Mouse (Mus musculus) gonadal fat pad, adult 2 months (tissue): ENCODE measurements around the gene Gm49673. TPM values are rescaled to one million over a fixed set of nuclear protein-coding genes. Genes with fewer than 3 reads are reported as not detected.
A peak's percentile ranks its signal among the peaks of the same experiment; 100 is the strongest.
"Not testable (repeated sequence)": the region's sequence is repeated elsewhere in the genome, so short reads cannot be mapped to it uniquely, and the experiment has no call there.

ENCODE experiments used
- DNase-seq: peaks from one replicate; pipeline ENCODE4 v3.0.0-alpha.2; 2012; ENCODE audit warnings: low read depth
- polyA plus RNA-seq: library from polyadenylated mRNA; depleted of rRNA; stranded (reverse); fragments of >200 nt; gene quantifications from 2 replicates; pipeline ENCODE4 v1.2.3, GENCODE M21; 2012

The Gm49673 gene
- polyA plus RNA-seq, 1 experiment, result 1.2 TPM

DNA sequence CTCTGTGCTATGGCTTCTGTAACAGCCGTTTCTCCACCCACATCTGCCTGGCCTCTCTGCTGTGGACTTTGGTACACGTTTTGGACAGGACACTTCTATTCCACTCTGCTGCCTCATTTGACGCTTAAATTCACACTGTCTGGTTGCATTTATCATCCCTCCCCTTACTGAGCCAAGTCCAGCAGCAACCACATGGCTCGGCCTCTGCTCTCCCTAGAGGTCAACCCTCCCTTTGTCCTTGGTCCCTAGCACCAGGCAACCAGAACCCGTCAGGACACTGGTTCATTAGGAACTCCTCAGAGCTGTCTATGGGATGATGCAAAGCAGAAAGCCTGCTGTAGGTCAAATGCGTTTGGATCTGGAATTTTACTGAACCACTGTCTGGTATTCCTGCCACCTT is 16.7 kb downstream of the Gm49673 start:
- not testable (repeated sequence) for DNase-seq

DNA sequence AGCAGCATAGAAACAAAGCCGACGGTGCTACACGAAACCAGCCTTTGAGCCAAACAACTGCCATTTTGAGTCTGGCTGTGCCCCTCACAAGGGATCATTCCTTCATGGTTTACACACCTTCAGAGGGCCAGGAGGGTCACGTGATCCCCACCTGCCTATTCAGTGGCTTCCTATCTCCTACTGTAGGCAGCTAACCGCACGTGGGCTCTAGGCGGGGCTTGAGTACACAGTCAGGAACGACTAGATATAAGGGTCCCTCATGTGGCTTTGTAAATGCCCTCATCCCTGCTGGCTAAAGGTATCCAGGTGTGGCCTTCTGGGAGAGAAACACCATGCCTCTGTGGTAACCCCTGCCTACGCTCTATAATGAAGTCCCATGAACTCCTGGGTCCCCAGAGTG is 18.0 kb downstream of the Gm49673 start:
- DNase-seq, result not testable (repeated sequence)

- not testable (repeated sequence) for DNase-seq
Observed at GRCm38 (mm10) chr17:8128326-8128993, 19.1 kb downstream of the Gm49673 start.

DNA sequence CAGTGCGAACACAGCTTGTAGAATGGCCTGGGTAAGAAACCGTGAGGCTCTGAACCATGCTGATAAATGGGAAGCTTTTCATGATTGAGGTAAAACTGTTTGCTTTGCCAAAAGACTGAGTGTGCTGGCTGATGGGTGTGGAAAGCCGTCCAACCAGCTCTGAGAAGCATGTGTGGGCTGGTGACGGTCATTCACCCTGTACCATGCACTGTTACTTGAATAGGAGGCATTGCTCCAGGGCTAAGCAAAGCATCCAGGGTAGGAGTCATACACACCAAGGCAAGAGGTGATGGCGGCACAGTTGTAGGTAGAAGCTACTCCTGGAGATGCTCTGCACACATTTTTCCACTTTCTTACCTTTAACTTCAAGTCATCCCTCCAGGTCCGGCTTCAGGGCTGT is 23.0 kb downstream of the Gm49673 start:
- not testable (repeated sequence) for DNase-seq

DNA sequence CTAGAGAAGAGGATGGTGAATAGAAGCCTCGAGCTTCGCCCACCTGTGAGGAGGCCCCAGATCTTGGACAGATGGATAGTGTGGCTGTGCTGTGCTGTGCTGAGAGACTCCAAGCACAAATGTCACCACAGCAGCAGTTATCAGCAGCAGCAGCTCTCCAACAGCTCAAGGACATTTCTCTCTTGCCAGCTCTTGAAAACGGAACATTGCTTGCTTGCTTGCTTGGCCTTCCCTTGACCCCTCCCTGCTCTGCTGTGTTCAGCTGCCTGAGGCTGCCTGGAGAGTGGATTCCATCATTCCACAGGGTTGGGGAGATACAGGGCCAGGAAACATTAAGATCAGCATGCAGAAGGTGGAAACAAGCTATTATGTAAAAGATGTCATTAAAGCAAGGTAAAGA is 24.6 kb downstream of the Gm49673 start:
- not testable (repeated sequence) for DNase-seq

GRCm38 (mm10) chr17:8116928-8117327 is 30.7 kb downstream of the Gm49673 start:
- DNase-seq, result not testable (repeated sequence)

GRCm38 (mm10) chr17:8116378-8116777 is 31.2 kb downstream of the Gm49673 start:
- DNase-seq, result peak; percentile 5

- DNase-seq, result not testable (repeated sequence)
Observed at GRCm38 (mm10) chr17:8112199-8112598, 35.4 kb downstream of the Gm49673 start.

DNA sequence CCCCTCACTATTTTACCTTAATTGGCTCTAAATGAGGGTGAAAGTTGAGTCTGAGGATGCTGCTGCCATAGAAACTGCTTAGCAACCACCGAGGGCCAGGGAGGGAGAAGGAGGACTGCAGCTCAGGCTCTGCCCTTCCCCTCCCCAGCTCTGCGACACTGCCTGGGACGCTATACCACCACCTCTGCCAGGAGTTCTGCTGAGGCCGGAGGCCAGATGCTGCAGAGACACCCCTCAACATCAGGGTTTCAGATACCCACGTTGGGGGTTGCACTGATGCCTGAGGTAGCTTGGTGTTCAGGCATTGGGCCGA is 46.3 kb downstream of the Gm49673 start:
- not testable (repeated sequence) for DNase-seq

DNA sequence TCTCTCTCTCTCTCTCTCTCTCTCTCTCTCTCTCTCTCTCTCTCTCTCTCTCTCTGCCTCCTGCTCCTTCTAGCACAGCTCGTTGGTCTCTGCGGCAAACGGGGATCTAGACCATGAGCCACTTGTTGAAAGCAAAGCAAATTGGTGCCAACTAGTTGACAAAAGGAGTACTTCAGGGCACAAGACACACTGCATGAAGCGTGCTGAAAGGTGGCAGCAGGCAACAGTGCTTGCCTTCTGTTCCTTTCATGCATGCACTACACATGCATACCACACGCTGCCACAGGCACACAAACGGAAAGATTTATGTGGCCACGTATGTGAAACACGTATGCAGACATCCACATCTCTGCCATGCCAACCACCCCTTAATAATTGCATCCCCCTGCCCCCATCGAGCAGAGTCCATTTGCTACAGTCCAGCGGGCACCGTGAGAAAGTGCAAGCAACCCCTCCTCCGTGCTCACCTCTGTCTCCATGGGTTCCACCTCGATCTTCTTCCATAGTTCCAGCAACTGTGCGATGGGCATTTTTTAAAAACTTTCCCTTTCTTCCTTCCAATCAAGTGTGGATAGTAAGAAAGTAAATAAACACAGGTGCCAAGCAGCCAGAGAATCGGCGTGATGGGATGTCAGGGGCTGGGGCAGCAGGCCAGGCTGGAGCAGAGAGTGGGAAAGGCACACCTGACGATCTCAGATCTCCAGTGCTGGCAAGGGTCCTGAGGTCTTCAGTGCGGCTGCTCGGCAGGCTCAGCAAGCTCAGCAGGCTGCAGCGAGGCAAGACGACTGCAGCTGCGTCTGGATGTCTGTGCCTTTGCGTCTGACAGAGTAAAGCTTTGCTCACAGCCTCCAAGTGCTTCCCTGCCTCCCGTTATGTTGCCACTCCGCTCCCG is 46.9 kb downstream of the Gm49673 start:
- not testable (repeated sequence) for DNase-seq

GRCm38 (mm10) chr17:8096199-8096598 is 51.4 kb downstream of the Gm49673 start:
- DNase-seq, result not testable (repeated sequence)

DNA sequence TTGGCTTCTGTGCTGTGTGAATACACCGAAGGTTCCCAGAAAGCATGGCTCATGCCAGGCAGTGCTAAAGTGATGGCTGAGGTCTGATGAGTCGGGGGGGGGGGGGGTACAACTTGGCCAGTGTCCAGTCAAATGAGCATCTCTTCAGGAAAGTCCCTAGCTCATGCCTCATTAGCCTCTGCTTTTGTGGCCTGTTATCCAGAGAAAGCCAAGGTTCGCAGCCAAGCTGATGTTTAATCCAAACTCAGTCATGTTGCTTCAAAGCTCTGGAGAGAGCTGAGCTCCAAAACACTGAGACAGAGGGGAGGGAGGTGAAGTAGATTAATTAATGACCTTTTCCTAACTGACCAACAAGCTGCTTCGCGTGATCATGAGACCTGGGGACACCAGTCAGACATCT is 51.9 kb downstream of the Gm49673 start:
- DNase-seq, result not testable (repeated sequence)

- not testable (repeated sequence) for DNase-seq
Observed at GRCm38 (mm10) chr17:8092537-8093526, 54.8 kb downstream of the Gm49673 start.

DNA sequence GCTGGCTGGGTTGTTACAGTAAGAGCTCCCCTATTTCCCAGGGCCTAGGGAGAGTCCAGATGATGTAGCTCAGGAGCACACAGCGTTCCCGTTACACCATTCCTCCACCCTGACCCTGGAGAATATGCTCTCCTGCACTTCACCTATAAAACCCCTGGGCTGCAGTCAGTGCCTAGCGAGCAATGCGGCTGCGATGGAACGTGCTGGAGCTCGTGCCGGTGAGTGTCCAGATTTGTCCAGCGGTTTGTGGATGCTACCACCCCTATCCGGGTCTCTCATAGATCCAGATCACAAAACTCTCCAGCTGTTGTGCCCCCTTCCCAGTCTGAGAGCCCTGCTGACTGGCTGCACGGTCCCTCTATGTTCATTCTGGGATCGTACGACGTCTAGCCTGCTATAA is 56.3 kb downstream of the Gm49673 start:
- DNase-seq, result not testable (repeated sequence)

DNA sequence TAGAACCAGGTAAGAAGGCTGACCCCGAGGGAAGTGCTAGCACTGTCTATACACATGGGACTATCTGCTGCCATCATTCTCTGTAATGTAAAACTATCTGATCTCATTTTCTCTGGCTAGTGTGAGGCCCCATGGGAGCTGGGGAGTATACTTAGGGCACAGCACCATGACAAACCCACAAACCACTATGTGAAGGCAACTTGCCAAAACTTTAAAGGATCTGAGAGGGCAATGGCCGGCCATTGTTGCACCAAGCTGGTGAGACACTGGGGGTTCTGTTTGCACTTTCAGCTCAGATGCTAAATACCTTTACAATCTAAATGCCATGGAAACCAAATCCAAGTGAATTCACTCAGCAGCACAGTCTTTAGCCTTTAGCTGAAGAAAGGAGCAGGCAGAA is 77.7 kb downstream of the Gm49673 start:
- DNase-seq, result not testable (repeated sequence)

DNA sequence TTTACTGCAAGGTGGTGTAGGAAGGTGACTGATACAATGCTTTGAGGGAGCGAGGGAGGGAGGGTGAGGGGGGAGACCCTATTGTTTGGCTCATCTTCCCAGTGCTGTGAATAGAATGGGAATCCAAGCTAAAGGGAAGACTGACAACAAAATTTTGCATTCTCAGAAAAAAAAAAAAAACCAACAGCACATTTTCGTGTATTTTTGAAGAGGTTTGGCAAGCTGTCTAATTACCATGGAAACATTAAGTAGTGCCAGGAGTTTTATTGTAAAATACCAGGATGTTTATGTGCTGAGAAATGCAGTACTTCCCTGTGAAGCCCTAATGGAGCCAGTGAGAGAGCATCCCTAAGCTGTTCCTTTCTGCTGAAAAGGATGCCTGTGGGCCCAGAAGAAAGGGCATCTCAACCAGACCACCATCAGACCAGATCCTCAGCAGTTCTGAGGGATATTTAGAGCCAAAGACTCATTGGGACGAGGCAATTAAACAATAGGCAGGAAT is 90.9 kb downstream of the Gm49673 start:
- DNase-seq, result not testable (repeated sequence)

- not testable (repeated sequence) for DNase-seq
Observed at GRCm38 (mm10) chr17:8055919-8056589, 91.5 kb downstream of the Gm49673 start.

DNA sequence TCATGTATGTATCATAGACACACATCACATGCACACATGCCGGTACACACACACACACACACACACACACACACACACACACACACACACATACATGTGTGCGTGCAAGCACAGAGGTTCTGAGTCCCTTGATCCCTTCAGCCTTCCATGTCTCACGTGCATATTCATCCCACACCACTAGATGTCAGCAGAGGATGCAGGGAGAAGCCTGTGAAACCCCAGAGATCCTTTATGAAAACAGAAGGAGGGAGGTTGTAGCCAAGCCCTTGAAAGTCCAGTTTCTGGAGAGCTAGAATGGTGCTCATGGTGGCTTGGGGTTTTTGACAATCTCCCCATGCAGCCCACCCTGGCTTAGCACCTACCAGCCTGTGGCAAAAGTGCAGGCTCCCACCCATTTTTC is 96.3 kb downstream of the Gm49673 start:
- not testable (repeated sequence) for DNase-seq

DNA sequence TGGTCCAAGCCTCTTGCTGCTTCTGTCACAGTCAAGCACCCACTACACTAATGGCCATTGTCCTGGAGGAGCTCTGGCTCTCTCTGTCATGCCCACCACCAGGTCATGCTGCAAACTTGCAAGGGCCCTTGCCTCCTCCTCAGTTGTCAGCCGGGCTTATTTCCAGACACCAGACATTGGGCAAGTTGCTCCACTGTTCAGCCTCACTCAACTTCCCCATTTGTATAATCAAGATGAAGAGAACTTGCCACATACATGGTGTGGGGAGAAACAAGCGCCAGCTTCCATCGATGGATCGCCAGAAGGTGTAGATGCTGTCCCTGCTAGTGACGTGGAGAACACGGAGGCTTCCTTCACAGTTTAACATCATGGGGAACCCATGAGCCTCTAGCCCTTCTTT is 97.4 kb downstream of the Gm49673 start:
- not testable (repeated sequence) for DNase-seq

DNA sequence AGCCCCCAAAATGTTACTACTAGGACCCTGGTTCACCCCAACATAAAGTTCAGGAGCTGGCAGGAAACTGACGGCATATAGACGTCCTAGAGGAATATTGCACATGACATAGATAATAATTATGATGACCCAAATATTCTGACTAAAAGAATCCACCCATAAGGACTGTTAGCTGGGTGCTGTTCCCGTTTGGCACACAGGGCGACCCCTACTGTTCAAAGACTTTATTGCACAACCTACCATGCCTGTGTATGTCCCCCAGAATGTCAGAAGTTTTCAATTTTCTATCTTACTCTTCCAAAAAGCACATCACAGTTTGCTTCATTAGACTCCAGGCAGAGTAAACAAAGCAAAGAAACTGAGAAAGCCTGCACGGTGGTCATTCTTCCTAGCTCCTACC is 101.4 kb downstream of the Gm49673 start:
- DNase-seq, result not testable (repeated sequence)

DNA sequence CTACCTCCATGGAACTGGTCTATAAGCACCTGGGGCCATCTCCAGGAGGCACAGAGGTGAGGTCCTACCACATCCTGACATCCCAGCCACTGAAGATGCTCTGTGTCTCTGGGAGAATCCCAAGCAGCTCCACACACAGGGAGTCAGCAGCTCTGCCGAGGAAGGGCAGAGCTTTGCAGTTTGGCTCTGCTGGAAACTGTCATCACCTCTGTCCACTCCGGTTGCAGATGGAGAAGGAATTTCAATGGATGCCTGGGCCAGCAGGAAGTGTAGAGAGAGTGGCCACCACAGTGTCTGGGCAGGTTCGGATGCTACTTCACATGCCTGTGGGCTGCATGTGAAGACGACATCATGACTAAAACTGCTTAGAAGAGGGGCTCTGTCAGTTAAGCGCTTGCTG is 106.4 kb downstream of the Gm49673 start:
- DNase-seq, result not testable (repeated sequence)
